Mouse (Mus musculus) mesoderm, embryonic 11.5 days (tissue): Measurements from ENCODE around the gene G6pc3.
A peak's percentile ranks its signal among the peaks of the same experiment; 100 is the strongest.

ENCODE experiments used
- DNase-seq: peaks from one replicate; pipeline ENCODE4 v3.0.0-alpha.2; 2012; ENCODE audit warnings: low read depth, low spot score

G6pc3 gene

GRCm38 (mm10) chr11:102218783-102219182 lies 29.4 kb downstream of the G6pc3 start:
- DNase-seq, result peak; percentile 85

- DNase-seq, result no peak
These were observed 30.0 kb downstream of the G6pc3 start for GRCm38 (mm10) chr11:102219247-102219993.

- no peak for DNase-seq
These were observed 30.6 kb downstream of the G6pc3 start for GRCm38 (mm10) chr11:102219994-102220346.

GRCm38 (mm10) chr11:102220451-102220850 lies 31.0 kb downstream of the G6pc3 start:
- no peak for DNase-seq

DNA sequence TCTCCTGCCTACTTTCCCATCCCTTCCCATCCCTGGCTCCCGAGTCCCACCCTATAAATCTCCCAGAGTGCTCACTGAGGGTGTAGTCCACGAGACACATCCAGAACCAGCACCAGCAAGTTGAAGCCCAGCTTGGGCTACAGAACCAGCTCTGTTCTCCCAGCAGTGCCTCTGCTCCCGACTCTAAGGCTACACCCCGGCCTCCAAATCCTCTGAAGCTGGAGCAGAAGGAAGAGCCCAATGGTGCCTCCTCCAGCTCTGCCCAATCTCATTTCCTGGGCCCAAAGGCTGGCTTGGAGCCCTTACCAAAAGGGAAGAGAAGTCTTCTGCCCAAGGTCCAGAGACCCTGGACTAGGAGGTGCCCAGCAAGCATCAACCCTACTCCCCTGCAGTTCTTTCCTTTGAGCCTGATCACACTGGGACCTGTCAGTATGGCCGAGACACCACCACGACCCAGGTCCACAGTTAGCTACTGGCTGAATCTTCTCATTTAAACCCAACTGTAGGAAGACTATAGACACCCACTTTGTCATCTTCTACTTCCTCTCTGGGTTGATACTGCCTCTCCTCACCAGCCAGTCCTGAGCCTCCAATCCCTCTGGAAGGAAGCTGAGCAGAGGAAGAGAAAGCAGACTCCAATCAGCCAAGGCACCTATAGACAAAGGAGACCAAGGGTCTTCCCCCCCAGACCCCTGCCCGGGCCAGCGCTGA lies 32.0 kb downstream of the G6pc3 start:
- no peak for DNase-seq

DNA sequence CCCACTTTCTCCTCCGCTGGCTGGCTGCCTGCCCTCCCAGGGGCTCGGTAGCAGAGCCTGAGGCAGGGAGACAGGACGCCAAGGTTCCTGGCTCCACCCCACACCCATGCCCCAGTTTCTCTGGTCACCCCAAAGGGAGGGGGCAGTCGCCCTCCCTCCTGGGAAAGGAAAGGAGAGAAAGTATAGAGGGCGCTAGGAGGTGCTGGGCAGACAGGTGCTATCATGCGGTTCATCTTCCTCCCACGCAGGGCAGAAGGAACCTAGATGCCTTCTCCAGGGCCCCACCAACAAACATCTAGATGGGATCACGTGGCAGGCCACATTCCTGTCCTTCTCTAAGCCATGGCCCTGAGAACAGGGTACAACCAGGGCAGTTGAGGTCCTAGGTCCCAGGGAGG lies 32.5 kb downstream of the G6pc3 start:
- no peak for DNase-seq

DNA sequence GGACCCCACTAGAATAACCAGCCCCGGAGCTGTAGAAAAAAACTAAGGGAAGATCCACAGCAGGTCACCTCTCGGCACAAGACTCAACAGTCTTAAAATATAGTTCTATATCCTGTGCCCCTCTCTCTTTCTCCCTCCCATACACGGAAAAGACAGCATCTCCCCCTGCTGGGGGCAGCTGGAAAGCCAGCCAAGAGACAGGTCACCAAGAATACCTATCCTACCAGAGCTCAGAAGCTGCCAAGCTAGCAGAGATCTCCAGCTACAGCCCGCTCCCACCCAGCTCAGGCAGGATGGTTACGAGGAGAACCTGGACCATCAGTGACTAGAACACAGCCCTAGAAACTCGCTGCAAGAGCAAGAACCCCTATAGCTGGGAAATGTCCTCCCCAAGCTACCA lies 33.7 kb downstream of the G6pc3 start:
- DNase-seq, result peak; percentile 69

- no peak for DNase-seq
These were observed 35.3 kb downstream of the G6pc3 start for GRCm38 (mm10) chr11:102224686-102225085.

- DNase-seq, result no peak
These were observed 35.8 kb downstream of the G6pc3 start for GRCm38 (mm10) chr11:102225221-102225620.

DNA sequence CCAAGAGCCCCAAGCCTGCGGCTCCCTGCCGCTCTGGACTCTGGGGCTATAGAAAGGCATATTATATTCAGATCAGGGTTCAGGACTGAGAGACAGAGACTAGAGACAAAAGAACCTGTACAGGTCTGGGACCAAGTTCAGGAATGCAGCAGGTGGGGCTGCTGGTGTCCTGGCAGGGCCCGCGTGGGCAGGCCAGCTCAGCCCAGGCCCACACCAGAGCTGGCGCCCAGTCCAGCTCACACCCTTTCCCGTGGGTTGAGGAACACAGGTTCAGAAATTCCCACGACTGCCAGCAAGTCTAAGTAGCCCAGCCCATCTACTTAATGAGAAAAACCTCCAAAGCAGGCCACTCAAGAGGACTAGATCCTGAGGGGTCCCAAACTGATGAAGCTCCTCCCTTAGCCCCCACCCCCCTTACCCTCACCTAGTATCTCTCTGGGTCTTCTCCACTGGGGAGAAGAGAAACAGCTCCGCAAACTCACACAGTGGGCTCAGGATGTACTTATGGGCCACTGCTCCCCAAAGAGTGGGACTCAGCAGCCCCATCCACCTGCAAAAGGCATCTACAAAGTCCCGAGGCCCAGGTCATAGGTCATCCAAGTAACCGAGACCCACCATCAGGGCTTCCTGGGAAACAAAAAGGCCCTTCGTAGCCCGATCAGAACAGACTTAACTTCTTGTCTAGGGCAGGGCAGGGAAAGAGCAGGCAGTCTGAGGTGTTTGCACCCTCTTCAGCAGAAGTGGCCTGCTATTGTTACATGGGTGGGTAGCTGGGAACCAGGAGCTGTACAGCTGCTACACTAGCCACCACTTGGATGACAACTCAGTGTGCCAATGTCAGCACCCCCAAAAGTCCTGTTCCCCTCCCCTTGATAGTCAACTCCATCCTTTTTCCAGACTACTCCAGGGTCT lies 36.9 kb downstream of the G6pc3 start:
- DNase-seq, result no peak

DNA sequence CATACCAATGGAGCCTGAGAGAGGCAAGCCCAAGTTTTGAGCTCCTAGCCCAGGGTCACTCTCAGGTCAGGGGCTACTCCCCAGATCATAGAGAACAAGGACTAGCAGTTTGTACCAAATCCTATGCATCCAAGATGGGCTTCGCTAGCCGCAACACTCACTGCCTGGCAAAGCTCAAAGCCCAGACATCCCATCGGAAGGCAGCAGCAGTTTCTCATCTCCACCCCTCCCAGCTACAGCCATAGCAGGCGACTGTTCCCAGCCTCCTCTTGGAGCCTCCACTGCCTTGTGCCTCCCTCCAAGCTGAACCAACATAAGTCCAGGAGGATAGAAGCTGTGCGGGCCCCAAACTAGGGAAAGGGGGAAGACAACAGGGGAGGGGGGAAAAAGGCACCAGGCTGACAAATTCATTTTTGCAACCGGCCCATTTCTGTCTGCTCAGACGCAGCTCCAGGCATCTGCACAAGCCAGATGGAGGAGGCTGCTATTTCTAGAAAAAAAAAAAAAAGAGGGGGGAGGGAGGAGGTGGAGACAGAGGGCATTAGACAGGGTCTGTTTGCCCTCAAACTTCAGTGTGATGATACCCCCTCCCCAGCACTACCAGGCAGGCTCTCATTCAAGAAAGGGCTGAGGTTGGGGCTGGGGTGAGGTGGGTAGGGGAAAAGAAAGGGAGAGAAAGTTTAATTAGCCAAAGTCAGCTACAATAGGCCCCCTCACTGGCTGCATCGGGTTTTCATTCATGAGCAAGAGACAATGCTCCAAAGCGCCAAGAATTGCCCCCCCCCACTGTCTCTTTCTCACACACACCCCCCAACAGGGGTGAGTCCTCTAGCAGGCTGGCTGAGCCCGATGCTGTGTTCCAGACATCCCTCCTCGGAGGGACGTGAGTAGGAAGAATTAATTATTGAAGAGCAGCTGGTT lies 38.1 kb downstream of the G6pc3 start:
- peak; percentile 49 for DNase-seq

DNA sequence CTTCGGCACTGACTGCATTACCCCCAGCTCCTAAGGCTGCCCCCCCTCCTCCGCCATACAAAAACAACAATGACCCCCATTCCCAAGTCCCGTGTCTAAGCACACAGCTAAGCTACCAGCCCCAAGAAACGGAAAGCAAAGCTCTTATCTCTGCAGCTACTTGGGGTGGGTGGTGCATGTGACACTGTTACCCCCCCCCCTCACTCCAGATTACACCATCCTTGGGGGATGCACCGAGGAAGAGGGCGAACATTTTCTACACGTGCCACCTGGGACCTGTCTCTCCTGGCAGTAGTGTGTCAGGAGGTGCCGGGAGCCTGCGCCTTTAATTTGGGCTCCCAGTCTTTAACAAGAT lies 38.7 kb downstream of the G6pc3 start:
- no peak for DNase-seq

GRCm38 (mm10) chr11:102228646-102229268 lies 39.3 kb downstream of the G6pc3 start:
- no peak for DNase-seq

GRCm38 (mm10) chr11:102229331-102229953 lies 40.0 kb downstream of the G6pc3 start:
- no peak for DNase-seq

DNA sequence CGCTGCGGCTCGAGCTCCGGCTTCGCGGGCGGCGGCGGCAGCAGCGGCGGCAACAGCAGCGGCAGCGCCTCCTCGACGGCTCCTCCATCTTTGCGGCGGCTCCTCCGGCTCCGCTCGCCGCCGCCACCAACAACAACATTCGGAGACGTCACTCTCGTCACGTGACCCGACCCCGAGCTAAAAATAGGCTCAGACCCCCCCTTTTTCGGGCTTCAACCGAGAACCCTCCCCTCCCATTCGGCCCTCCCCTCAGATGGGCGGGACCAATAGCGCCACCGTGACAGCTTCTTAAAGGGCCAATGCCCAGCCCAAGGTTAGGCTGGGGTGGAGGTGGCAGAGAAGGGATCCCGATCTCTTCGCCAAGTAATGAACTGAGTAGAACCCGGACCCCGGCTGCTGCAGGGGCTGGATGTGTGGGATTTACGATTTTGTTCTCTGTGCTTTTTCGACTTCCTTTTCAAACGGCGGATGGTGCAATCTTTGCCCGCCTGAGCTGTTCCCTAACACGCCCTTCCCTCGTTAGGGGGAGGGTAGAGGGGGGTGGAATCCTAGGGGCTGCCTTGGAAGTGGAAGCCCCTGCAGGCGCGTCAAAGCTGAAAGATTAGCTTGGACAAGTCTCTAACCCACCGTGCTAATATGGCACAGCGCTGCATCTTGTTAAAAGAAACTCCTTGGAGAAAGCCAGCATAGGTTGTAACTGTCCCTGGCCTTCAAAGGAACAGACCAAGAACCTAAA lies 40.8 kb downstream of the G6pc3 start, which contains the start of gene Hdac5:
Gene Hdac5 (minus strand): TSS at position 161 of the 736 bp plus-strand sequence.
- DNase-seq, result peak; percentile 99

DNA sequence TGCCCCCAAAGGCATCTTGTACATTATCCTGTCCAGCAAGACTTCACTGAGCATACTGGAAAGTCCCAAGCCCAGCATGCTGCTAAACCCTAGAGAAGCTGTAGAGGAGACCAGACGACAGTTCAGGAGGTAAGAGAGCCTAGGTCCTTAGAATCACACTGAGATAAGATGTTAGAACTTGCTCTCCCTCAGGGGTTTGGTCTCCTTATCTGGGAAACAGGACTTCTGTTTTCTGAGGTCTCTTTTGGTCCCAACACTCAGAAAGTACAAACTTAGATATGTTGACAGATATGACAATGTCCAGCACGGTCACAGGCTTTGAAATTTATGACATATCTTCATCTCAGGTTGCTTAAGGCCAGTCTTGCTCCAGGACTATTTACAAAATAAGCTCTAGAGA lies 46.6 kb downstream of the G6pc3 start:
- no peak for DNase-seq

- DNase-seq, result no peak
These were observed 51.2 kb downstream of the G6pc3 start for GRCm38 (mm10) chr11:102240636-102241035.

DNA sequence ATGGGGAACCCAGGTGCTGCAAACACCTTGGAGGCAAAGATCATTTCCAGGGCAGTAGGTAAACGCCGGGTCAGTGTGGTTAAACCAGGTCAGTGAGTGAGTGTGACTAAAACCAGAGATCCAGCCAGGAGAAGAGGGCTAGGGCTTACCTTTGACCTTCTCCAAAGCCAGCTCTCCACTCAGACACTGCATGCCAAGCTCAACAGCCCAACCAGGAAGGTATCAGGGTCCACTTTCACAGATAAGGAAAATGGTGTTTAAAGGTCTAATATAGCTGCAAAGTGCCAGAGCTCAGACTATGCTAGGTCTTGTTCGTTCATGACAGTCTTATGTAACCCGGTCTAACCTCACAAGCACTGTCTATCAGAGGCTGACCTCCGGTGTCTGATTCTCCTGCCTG lies 51.8 kb downstream of the G6pc3 start:
- DNase-seq, result no peak

GRCm38 (mm10) chr11:102241874-102242273 lies 52.5 kb downstream of the G6pc3 start:
- no peak for DNase-seq
